Mouse (Mus musculus): ENCODE data around the gene Rnf10. TPM values are rescaled to one million over a fixed set of nuclear protein-coding genes. Genes with fewer than 3 reads are reported as not detected.
A peak's percentile ranks its signal among the peaks of the same experiment; 100 is the strongest.

Rnf10 gene
- polyA plus RNA-seq, 1 experiment: 127 TPM

DNA sequence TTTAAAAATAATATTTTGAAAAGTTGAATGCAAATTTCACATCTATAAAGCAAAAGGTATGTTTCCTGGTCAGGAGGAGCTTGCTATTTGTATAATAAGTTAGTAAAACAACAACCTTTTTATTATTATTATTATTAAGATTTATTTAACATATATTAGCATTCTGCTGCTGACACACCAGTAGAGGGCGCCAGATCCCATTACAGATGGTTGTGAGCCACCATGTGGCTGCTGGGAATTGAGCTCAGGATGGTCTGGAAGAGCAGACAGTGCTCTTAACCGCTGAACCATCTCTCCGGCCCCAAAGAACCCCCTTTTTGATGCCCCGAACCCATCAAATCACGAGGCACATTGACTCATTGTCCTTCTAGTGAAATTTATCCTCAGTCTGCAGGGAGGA lies 65.5 kb downstream of the Rnf10 start:
- H3K4me1 ChIP-seq: peaks cover 29% of the 10 kb centered on the region
- no peaks in the 10 kb centered on the region for H3K9me3 ChIP-seq
- peaks cover 63% of the 10 kb centered on the region for H3K27me3 ChIP-seq (replicated peaks)
- H3K36me3 ChIP-seq (replicated peaks; ENCODE audit: low read length): no peaks in the 10 kb centered on the region
- no peak for TF ChIP-seq GATA1 (IDR thresholded peaks at IDR 0.05; ENCODE audit: borderline replicate concordance, low read length)
- TF ChIP-seq FLI1 (IDR thresholded peaks at IDR 0.05; ENCODE audit: low read length): no peak
- H3K4me3 ChIP-seq (replicated peaks): no peak overlapping the region

DNA sequence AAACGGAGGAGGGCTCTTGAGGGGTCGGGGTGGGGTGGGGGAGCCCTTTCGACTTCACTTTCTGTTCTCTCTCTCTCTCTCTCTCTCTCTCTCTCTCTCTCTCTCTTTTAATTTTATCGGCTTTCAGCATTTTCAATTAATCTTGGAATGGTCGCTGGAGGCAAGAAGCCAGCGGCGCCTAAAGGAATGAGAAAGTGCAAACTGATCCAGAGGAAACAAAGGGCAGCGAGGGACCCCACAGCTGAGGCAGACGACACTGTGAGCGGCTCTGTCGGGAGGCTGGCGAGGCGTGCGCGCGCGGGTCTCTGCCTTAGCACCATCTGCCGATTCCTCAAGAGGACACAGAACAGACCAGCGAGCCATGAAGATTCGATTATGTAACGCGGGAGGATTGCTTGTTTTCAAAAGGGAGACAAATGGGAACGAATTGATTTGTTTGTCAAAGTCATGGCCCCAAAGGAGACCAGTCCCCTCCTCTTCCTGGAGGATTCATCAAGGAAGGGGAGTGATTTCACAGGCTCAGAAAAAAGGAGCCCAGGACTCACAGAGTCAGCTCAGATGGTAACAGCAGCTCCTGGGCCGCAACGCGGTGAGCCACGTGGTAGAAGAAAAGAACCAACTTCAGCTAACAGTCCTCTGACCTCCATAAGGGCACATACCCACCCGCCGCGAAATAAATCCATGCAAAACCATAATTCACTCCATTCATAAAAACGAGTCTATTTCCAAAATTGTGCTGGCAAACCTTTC lies 68.0 kb downstream of the Rnf10 start:
- H3K4me3 ChIP-seq (replicated peaks): peak overlapping the region; percentile 88
- no peaks in the 10 kb centered on the region for H3K36me3 ChIP-seq (replicated peaks; ENCODE audit: low read length)
- H3K9me3 ChIP-seq: no peaks in the 10 kb centered on the region
- H3K27me3 ChIP-seq (replicated peaks): peaks cover 59% of the 10 kb centered on the region
- peaks cover 29% of the 10 kb centered on the region for H3K4me1 ChIP-seq
- no peak for TF ChIP-seq GATA1 (IDR thresholded peaks at IDR 0.05; ENCODE audit: borderline replicate concordance, low read length)
- TF ChIP-seq FLI1 (IDR thresholded peaks at IDR 0.05; ENCODE audit: low read length): no peak

DNA sequence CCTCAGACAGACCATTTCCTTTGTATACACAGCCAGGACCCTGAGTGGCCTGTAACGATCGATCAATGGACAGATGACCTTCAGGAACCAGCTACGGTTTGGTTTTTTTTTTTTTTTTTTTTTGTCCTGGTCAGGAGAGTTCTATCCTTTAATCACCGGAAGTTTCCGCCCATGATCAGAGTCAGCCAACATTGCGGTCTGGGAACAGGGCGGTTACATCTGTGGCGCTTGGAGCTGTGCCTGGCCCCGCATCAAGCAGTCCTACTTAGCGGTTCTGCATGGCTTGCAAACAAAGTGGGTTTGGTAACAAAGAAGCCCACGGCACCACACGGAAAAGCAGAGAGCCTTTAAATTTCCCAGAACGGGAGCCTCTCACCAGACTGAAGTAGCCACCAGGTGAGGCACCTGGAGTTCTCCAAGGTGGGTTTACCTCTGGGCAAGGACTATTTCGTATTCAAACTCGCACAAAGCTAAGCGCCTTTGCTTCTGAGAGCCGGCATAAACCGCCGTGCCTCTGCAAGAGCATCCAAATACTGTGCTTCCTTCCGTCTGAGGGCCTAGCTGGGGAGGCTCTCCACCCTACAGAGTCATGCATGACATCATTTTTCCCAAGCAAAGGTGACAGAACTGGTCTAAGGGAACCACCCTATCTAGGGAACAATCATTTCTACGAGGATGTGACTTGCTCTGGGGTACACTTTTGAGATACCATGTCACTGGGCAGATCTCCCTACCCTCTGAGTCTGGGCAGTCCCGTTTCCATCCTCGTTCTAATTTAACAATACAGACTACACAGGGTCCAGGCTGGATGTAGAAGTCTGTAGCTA lies 68.8 kb downstream of the Rnf10 start:
- H3K27me3 ChIP-seq (replicated peaks): peaks cover 61% of the 10 kb centered on the region
- TF ChIP-seq GATA1 (IDR thresholded peaks at IDR 0.05; ENCODE audit: borderline replicate concordance, low read length) (no peak), FLI1 (IDR thresholded peaks at IDR 0.05; ENCODE audit: low read length) (no peak)
- no peaks in the 10 kb centered on the region for H3K36me3 ChIP-seq (replicated peaks; ENCODE audit: low read length)
- H3K4me3 ChIP-seq (replicated peaks): peak overlapping the region; percentile 84
- peaks cover 4% of the 10 kb centered on the region; the same call in 1 of the 2 replicates for H3K9me3 ChIP-seq
- peaks cover 29% of the 10 kb centered on the region for H3K4me1 ChIP-seq

DNA sequence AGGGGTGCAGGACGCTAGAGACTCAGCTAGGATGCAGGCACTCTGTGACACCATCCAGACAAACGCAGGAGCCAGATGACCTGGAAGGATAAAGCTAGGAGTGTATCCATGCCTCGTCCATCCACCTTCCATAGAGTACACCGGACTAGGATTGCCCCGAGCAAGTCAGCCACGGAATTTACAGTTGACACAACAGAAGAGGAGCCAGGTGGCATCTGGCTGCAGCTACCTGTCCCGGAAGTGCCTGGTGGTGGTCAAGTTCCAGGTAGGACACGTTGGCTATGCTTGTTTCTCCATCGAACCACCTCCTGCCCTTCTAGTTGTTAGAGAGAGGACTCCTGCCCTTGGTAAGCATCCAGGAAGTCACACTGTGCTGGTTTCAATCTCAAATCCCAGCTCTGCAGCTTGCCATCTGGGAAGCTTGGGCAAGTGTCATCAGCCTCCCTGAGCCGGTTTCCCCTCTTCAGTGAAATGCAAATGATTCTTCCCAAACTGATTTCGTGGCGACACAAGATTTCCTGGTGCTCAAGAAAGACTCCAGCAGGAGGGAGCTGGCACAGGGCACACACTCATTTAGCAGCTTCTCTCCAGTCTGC lies 78.0 kb downstream of the Rnf10 start:
- Histone ChIP-seq H3K4me1 (peaks cover 35% of the 10 kb centered on the region), H3K36me3 (replicated peaks; ENCODE audit: low read length) (no peaks in the 10 kb centered on the region), H3K9me3 (peaks cover 10% of the 10 kb centered on the region; the same call in 1 of the 2 replicates), H3K4me3 (replicated peaks) (peak overlapping the region; percentile 85), H3K27me3 (replicated peaks) (peaks cover 91% of the 10 kb centered on the region)
- TF ChIP-seq FLI1 (IDR thresholded peaks at IDR 0.05; ENCODE audit: low read length) (no peak), GATA1 (IDR thresholded peaks at IDR 0.05; ENCODE audit: borderline replicate concordance, low read length) (no peak)

DNA sequence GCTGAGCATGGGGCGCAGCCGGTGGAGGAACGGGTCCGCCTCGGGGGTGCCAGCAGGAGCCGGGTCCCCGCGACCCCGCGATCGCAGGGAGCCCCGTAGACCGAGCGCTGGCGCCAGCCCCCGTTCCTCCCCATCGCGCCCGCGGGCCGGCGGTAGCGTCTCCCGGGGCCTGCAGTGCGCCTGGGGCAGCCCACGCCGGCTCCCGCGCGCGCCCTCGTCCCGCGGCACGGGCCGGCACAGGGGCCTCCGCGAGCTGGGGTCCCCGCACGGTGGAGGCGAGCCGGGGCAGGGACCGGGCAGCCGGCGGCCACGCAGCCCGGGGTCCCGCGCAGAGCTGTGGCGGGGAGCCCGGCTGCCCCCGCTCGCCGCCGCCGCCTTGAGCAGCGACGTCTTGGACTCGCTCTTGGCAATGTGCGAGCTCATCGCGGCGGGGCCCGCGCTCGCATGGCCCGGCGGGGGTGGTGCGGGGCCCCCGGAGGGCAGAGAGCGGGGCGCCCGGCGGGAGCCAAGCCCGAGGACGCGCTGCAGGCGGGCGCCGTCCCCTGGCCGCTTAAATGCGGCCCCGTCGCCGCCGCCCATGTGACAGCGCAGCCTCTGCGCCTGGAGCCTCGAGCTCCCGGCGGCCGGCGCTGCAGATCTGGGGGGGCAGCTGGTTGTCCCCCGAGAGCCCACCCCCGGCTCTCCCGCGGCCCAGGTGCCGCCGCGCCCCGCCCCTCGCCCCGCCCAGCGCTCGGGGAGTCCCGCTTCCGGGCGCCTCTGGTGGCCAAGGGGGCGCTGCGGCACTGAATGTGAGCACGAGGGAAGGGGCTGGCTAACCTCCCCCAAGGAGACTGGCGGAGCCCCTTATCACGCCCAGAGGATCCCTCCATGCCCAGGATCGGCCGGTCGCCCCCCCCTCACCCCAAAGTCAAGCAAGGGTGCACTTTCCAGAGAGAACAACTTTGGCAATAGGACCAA lies 78.8 kb downstream of the Rnf10 start, which contains the start of gene Cabp1:
TSS of gene Cabp1 (minus strand) at position 713 of the 957 bp plus-strand sequence.
- Histone ChIP-seq H3K27me3 (replicated peaks) (peaks cover 95% of the 10 kb centered on the region), H3K9me3 (0 out of 2 replicates have a peak, but pooled peaks cover 7% of the 10 kb centered on the region), H3K36me3 (replicated peaks; ENCODE audit: low read length) (no peaks in the 10 kb centered on the region), H3K4me1 (peaks cover 35% of the 10 kb centered on the region), H3K4me3 (replicated peaks) (peak within 1 kb of the TSS; percentile 85)
- no peak for TF ChIP-seq FLI1 (IDR thresholded peaks at IDR 0.05; ENCODE audit: low read length)
- no peak for TF ChIP-seq GATA1 (IDR thresholded peaks at IDR 0.05; ENCODE audit: borderline replicate concordance, low read length)

DNA sequence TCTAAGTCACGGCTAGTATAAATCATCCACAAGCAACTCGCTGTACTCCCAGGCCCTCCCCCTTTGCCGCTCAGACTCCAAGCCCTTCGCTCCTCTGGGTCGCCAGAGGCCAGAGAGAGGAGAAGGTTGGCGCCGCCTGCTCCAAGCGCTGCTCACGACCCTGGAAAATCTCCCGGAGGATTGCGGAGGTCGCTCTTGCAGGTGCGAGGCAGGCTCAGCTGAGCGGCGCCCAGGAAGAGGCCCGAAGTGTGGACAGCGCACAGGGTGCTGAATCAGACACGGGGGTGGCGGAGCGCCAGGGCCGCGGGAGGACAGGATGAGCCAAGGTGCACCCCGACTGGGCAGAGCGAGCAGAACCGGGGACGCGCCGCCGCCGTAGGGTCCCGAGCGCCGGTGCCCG lies 79.5 kb downstream of the Rnf10 start:
- Histone ChIP-seq H3K36me3 (replicated peaks; ENCODE audit: low read length) (no peaks in the 10 kb centered on the region), H3K4me3 (replicated peaks) (peak overlapping the region; percentile 85), H3K9me3 (peaks cover 7% of the 10 kb centered on the region; the same call in 1 of the 2 replicates), H3K27me3 (replicated peaks) (peaks cover 95% of the 10 kb centered on the region), H3K4me1 (peaks cover 38% of the 10 kb centered on the region)
- TF ChIP-seq FLI1 (IDR thresholded peaks at IDR 0.05; ENCODE audit: low read length): no peak
- TF ChIP-seq GATA1 (IDR thresholded peaks at IDR 0.05; ENCODE audit: borderline replicate concordance, low read length): no peak

DNA sequence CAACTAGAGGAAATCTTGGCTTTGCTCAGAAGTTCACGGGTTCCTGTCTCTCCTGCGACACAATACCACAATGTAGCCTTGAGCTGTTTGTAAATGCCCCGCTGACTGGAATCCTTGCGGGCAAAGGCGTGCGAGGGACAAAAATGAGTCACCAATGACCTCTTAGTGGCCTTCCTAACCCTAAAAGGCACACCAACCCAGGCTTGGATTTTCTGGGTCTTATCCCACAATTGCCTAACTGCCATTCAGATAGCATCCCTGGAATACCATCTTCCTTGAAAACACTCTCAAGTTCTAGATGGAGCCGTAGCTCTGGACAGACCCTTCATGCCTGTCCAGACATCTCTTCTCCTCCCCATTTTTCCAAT lies 79.9 kb downstream of the Rnf10 start:
- H3K27me3 ChIP-seq (replicated peaks): peaks cover 92% of the 10 kb centered on the region
- H3K4me3 ChIP-seq (replicated peaks): no peak overlapping the region
- H3K4me1 ChIP-seq: peaks cover 41% of the 10 kb centered on the region
- H3K36me3 ChIP-seq (replicated peaks; ENCODE audit: low read length): no peaks in the 10 kb centered on the region
- peaks cover 5% of the 10 kb centered on the region; the same call in 1 of the 2 replicates for H3K9me3 ChIP-seq
- TF ChIP-seq FLI1 (IDR thresholded peaks at IDR 0.05; ENCODE audit: low read length) (no peak), GATA1 (IDR thresholded peaks at IDR 0.05; ENCODE audit: borderline replicate concordance, low read length) (no peak)

DNA sequence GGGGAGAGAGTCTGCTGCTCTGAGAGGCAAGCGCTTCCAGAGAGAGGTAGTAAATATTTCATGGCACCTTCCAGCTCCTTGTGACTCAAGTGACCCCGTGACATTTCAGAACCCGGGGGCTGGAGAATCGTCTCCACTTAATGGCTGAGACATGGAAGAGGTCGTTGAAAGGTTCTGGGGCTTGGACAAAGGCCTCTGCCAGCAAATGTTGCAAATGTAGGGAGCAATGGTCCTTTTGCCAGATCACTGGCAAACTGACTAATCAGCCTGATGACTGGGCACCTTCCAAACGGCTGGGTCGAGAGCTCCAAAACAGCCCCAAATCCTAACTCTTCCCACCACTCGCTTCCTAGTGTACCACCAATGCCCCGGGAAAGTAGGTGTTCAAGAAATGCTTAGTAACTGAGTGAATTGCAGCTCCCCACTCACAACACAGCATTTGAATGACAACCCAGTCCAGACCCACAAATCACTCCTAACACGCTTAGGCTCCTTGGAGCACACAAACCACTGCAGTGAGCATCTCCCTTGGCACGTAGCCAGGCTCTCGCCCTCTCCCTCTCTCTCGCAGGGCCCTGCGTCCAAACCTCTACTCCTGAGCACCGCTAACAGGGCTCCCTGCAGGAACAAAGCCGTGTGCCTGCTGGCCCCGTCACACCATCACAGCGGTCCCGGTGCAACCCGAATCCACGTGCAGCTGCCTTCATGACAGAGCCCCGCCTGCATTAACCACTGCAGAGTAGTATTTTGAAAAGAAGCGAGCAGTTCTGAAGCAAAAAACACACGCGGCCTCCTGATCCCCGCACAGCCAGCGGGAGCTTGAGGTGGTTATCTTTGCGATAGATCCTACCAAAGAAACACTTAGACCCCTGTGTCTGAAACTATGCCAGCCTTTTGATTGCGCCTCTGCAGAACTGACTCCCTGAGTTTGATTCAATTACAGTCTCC lies 80.5 kb downstream of the Rnf10 start:
- Histone ChIP-seq H3K4me1 (peaks cover 48% of the 10 kb centered on the region), H3K9me3 (peaks cover 3% of the 10 kb centered on the region; the same call in 1 of the 2 replicates), H3K27me3 (replicated peaks) (peaks cover 87% of the 10 kb centered on the region), H3K36me3 (replicated peaks; ENCODE audit: low read length) (no peaks in the 10 kb centered on the region), H3K4me3 (replicated peaks) (no peak overlapping the region)
- TF ChIP-seq GATA1 (IDR thresholded peaks at IDR 0.05; ENCODE audit: borderline replicate concordance, low read length) (no peak), FLI1 (IDR thresholded peaks at IDR 0.05; ENCODE audit: low read length) (no peak)

Other genes starting within 250 kb of the Rnf10 start
- gene Gm10401, start 174.6 kb downstream of the Rnf10 start, polyA plus RNA-seq (2012; ENCODE audit: insufficient read depth, low replicate concordance): not detected in 2 replicates
- 34.8 and 43.5 TPM in 2 replicates for gene Acads, start 153.6 kb downstream of the Rnf10 start, polyA plus RNA-seq (2012; ENCODE audit: insufficient read depth, low replicate concordance)
- 13.4 and 25.4 TPM in 2 replicates for gene Unc119b, start 137.9 kb downstream of the Rnf10 start, polyA plus RNA-seq (2012; ENCODE audit: insufficient read depth, low replicate concordance)
- 69.9 and 84.4 TPM in 2 replicates for gene Mlec, start 114.7 kb downstream of the Rnf10 start, polyA plus RNA-seq (2012; ENCODE audit: insufficient read depth, low replicate concordance)
- gene Cabp1, start 78.5 kb downstream of the Rnf10 start, polyA plus RNA-seq (2012; ENCODE audit: insufficient read depth, low replicate concordance): 1.7 TPM in 1 of 2 replicates, not detected in the other
- 51.5 and 56.1 TPM in 2 replicates for gene Pop5, start 37.1 kb downstream of the Rnf10 start, polyA plus RNA-seq (2012; ENCODE audit: insufficient read depth, low replicate concordance)
- 8.3 and 12.6 TPM in 2 replicates for gene Coq5, start 6.8 kb upstream of the Rnf10 start, polyA plus RNA-seq (2012; ENCODE audit: insufficient read depth, low replicate concordance)
- 552 and 565 TPM in 2 replicates for gene Dynll1, start 28.1 kb upstream of the Rnf10 start, polyA plus RNA-seq (2012; ENCODE audit: insufficient read depth, low replicate concordance)
- 79.3 and 86.6 TPM in 2 replicates for gene Srsf9, start 54.3 kb upstream of the Rnf10 start, polyA plus RNA-seq (2012; ENCODE audit: insufficient read depth, low replicate concordance)
- 1.9 and 8.0 TPM in 2 replicates for gene Gatc, start 68.3 kb upstream of the Rnf10 start, polyA plus RNA-seq (2012; ENCODE audit: insufficient read depth, low replicate concordance)
- 7.6 TPM in 1 of 2 replicates, not detected in the other for gene Triap1, start 68.3 kb upstream of the Rnf10 start, polyA plus RNA-seq (2012; ENCODE audit: insufficient read depth, low replicate concordance)
- 3,165 and 8,052 TPM in 2 replicates for gene Cox6a1, start 76.1 kb upstream of the Rnf10 start, polyA plus RNA-seq (2012; ENCODE audit: insufficient read depth, low replicate concordance)
- gene Msi1, start 156.7 kb upstream of the Rnf10 start, polyA plus RNA-seq (2012; ENCODE audit: insufficient read depth, low replicate concordance): 0.02 and 2.2 TPM in 2 replicates
- not detected in 2 replicates for gene Pla2g1b, start 193.4 kb upstream of the Rnf10 start, polyA plus RNA-seq (2012; ENCODE audit: insufficient read depth, low replicate concordance)
- 3.1 TPM in 1 of 2 replicates, not detected in the other for gene Sirt4, start 211.8 kb upstream of the Rnf10 start, polyA plus RNA-seq (2012; ENCODE audit: insufficient read depth, low replicate concordance)
- 63.1 and 67.7 TPM in 2 replicates for gene Pxn, start 233.8 kb upstream of the Rnf10 start, polyA plus RNA-seq (2012; ENCODE audit: insufficient read depth, low replicate concordance)